Mouse (Mus musculus): ENCODE measurements around the gene Zdhhc20. TPM values are rescaled to one million over a fixed set of nuclear protein-coding genes. Genes with fewer than 3 reads are reported as not detected.

Zdhhc20 gene
- total and polyA plus RNA-seq, 3 experiments = 4.6 to 11.4 TPM; not detected in 1

- peaks cover 0 to 14% of the 10 kb centered on the region in 2 experiments; a peak in 2 of 4 replicates for H3K36me3 ChIP-seq (ENCODE audit: control insufficient read depth in 1 of 2, insufficient read depth in 2 of 2, low read length in 2 of 2)
- no peak for TF ChIP-seq ELF1 (IDR thresholded peaks at IDR 0.05; ENCODE audit: low read depth, low read length)
- TF ChIP-seq CHD2 (IDR thresholded peaks at IDR 0.05; ENCODE audit: low read length) = no peak
- TF ChIP-seq ZKSCAN1 (IDR thresholded peaks at IDR 0.05; ENCODE audit: low read depth, low read length) = no peak
- no peak for TF ChIP-seq POLR2A (IDR thresholded peaks at IDR 0.05; ENCODE audit: control insufficient read depth in 1 of 2, insufficient read depth in 1 of 2, low read depth in 1 of 2, low read length in 2 of 2, poor library complexity in 1 of 2)
- no peak for TF ChIP-seq SIN3A (IDR thresholded peaks at IDR 0.05; ENCODE audit: low read length)
- TF ChIP-seq MAZ (IDR thresholded peaks at IDR 0.05; ENCODE audit: low read depth, low read length) = no peak
- no peak for TF ChIP-seq MAX (IDR thresholded peaks at IDR 0.05; ENCODE audit: low read length)
- TF ChIP-seq POLR2AphosphoS2 (IDR thresholded peaks at IDR 0.05; ENCODE audit: low read length) = no peak
- no peak for TF ChIP-seq ETS1 (IDR thresholded peaks at IDR 0.05; ENCODE audit: low read depth, low read length)
- no peak for TF ChIP-seq UBTF (IDR thresholded peaks at IDR 0.05; ENCODE audit: borderline replicate concordance, insufficient read depth, low read depth, low read length)
- no peak for TF ChIP-seq RAD21 (IDR thresholded peaks at IDR 0.05; ENCODE audit: low read depth, low read length)
- no peak for TF ChIP-seq JUND (IDR thresholded peaks at IDR 0.05; ENCODE audit: low read depth, low read length)
- TF ChIP-seq GABPA (IDR thresholded peaks at IDR 0.05; ENCODE audit: low read depth, low read length) = no peak
- no peak for TF ChIP-seq POLR2AphosphoS5 (IDR thresholded peaks at IDR 0.05; ENCODE audit: borderline replicate concordance, low read depth, low read length)
- TF ChIP-seq NRF1 (IDR thresholded peaks at IDR 0.05; ENCODE audit: insufficient read depth, low read depth, low read length, poor library complexity, severe bottlenecking) = no peak
- no peak for TF ChIP-seq TAL1 (IDR thresholded peaks at IDR 0.05; ENCODE audit: low read length)
- no peak for TF ChIP-seq MAFK (IDR thresholded peaks at IDR 0.05; ENCODE audit: borderline replicate concordance, low read depth, low read length)
- TF ChIP-seq USF1 (IDR thresholded peaks at IDR 0.05; ENCODE audit: low read depth, low read length) = no peak
- TF ChIP-seq ZC3H11A (IDR thresholded peaks at IDR 0.05; ENCODE audit: low read depth, low read length) = no peak
- TF ChIP-seq ZNF384 (IDR thresholded peaks at IDR 0.05; ENCODE audit: low read depth, low read length) = no peak
- H3K9me3 ChIP-seq (replicated peaks; ENCODE audit: insufficient read depth, low read length) = no peaks in the 10 kb centered on the region
- no peaks in the 10 kb centered on the region for H3K27me3 ChIP-seq (ENCODE audit: control insufficient read depth in 1 of 2, insufficient read depth in 2 of 2, low read length in 2 of 2)
- no peak overlapping the region for H3K27ac ChIP-seq (ENCODE audit: control insufficient read depth, low read depth, low read length)
- peaks cover 3 to 8% of the 10 kb centered on the region in 2 experiments; a peak in 3 of 4 replicates for H3K4me1 ChIP-seq (ENCODE audit: control insufficient read depth in 1 of 2, insufficient read depth in 2 of 2, low read length in 2 of 2)
- H3K9ac ChIP-seq (ENCODE audit: control insufficient read depth, low read depth, low read length, poor library complexity, severe bottlenecking) = no peak overlapping the region
- H3K4me3 ChIP-seq (ENCODE audit: control insufficient read depth in 1 of 2, insufficient read depth in 1 of 2, low read depth in 2 of 2, low read length in 2 of 2) = no peak overlapping the region
- DNase-seq (ENCODE audit: low read depth, low spot score) = no peak
- H3K79me2 ChIP-seq (ENCODE audit: control insufficient read depth, insufficient read depth, low read length, poor library complexity) = no peaks in the 10 kb centered on the region
These were observed 24.8 kb downstream of the Zdhhc20 start for GRCm38 (mm10) chr14:57865256-57865655.

DNA sequence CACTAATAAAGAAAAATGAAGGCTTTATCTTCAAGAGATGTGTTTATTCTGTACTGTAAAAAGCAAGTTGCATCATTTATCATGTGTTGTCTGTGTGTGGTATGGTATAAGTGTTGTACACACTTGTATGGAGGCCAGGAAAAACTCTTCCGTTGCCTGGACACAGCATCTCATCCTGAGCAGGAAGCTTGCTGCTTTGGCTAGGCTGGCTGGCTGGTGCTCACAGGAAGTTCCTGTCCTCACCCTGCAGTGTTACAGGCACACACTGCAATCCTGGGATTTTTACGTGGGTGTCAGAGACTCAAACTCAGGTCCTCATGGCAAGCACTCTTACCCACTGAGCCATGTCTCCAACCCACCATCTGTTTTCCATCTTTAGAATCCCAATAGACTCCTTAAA lies 26.9 kb downstream of the Zdhhc20 start:
- TF ChIP-seq GATA1 (IDR thresholded peaks at IDR 0.05; ENCODE audit: low read depth, low read length) (no peak), E2F4 (IDR thresholded peaks at IDR 0.05; ENCODE audit: borderline replicate concordance, low read depth, low read length) (no peak), MXI1 (IDR thresholded peaks at IDR 0.05; ENCODE audit: low read depth, low read length) (no peak), ZC3H11A (IDR thresholded peaks at IDR 0.05; ENCODE audit: low read depth, low read length) (no peak)
- no peaks in the 10 kb centered on the region for H3K9me3 ChIP-seq (replicated peaks; ENCODE audit: insufficient read depth, low read length)
- H3K4me1 ChIP-seq (ENCODE audit: control insufficient read depth in 1 of 2, insufficient read depth in 2 of 2, low read length in 2 of 2) = peaks cover 3 to 12% of the 10 kb centered on the region in 2 experiments
- no peak overlapping the region for H3K27ac ChIP-seq (ENCODE audit: control insufficient read depth, low read depth, low read length)
- H3K9ac ChIP-seq (ENCODE audit: control insufficient read depth, low read depth, low read length, poor library complexity, severe bottlenecking) = no peak overlapping the region
- DNase-seq (ENCODE audit: low read depth, low spot score) = no peak
- no peaks in the 10 kb centered on the region for H3K79me2 ChIP-seq (ENCODE audit: control insufficient read depth, insufficient read depth, low read length, poor library complexity)
- H3K4me3 ChIP-seq (ENCODE audit: control insufficient read depth in 1 of 2, insufficient read depth in 1 of 2, low read depth in 2 of 2, low read length in 2 of 2) = no peak overlapping the region
- H3K36me3 ChIP-seq (ENCODE audit: control insufficient read depth in 1 of 2, insufficient read depth in 2 of 2, low read length in 2 of 2) = peaks cover 0 to 15% of the 10 kb centered on the region in 2 experiments; a peak in 2 of 4 replicates
- no peaks in the 10 kb centered on the region for H3K27me3 ChIP-seq (ENCODE audit: control insufficient read depth in 1 of 2, insufficient read depth in 2 of 2, low read length in 2 of 2)

Measured in MEL (cell line).